Mouse (Mus musculus): ENCODE measurements around the gene Olfr95.
"Not testable (repeated sequence)": the region's sequence is repeated elsewhere in the genome, so short reads cannot be mapped to it uniquely, and the experiment has no call there.

Olfr95 gene

GRCm38 (mm10) chr17:37213018-37213417 lies at the start of gene Olfr95:
Olfr95 (minus strand) TSS chr17:37213118.
- DNase-seq (ENCODE audit: low spot score): no peak

GRCm38 (mm10) chr17:37250544-37250943 lies 37.6 kb upstream of the Olfr95 start:
- no peak for DNase-seq (ENCODE audit: low spot score)

- no peak for DNase-seq (ENCODE audit: low spot score)
These were observed 36.5 kb upstream of the Olfr95 start for GRCm38 (mm10) chr17:37249460-37249859.

GRCm38 (mm10) chr17:37246715-37247114 lies 33.8 kb upstream of the Olfr95 start:
- DNase-seq (ENCODE audit: low spot score): peak; percentile 15

- DNase-seq (ENCODE audit: low spot score): no peak
These were observed 29.3 kb upstream of the Olfr95 start for GRCm38 (mm10) chr17:37242198-37242597.

- not testable (repeated sequence) for DNase-seq (ENCODE audit: low spot score)
These were observed 24.3 kb upstream of the Olfr95 start, which contains the start of gene Olfr97 for GRCm38 (mm10) chr17:37237230-37237629. Olfr97 (minus strand) TSS chr17:37237330.

- no peak for DNase-seq (ENCODE audit: low spot score)
These were observed 9.0 kb upstream of the Olfr95 start for GRCm38 (mm10) chr17:37221879-37222278.

- DNase-seq (ENCODE audit: low spot score): no peak
These were observed 6.9 kb upstream of the Olfr95 start, which contains the start of gene Olfr96 for GRCm38 (mm10) chr17:37219846-37220245. Olfr96 (plus strand) TSS chr17:37220146.

GRCm38 (mm10) chr17:37218486-37218885 lies 5.6 kb upstream of the Olfr95 start:
- DNase-seq (ENCODE audit: low spot score): no peak

- no peak for DNase-seq (ENCODE audit: low spot score)
These were observed 1.8 kb downstream of the Olfr95 start for GRCm38 (mm10) chr17:37210884-37211768.

- no peak for DNase-seq (ENCODE audit: low spot score)
These were observed 9.0 kb downstream of the Olfr95 start for GRCm38 (mm10) chr17:37203917-37204236.

GRCm38 (mm10) chr17:37203206-37203916 lies 9.6 kb downstream of the Olfr95 start:
- DNase-seq (ENCODE audit: low spot score): peak; percentile 71

GRCm38 (mm10) chr17:37200894-37201293 lies 12.0 kb downstream of the Olfr95 start, which contains the start of gene Olfr94:
Olfr94 (minus strand) TSS chr17:37200994.
- no peak for DNase-seq (ENCODE audit: low spot score)

GRCm38 (mm10) chr17:37196845-37197724 lies 15.8 kb downstream of the Olfr95 start:
- DNase-seq (ENCODE audit: low spot score): peak; percentile 10

- DNase-seq (ENCODE audit: low spot score): no peak
These were observed 18.1 kb downstream of the Olfr95 start for GRCm38 (mm10) chr17:37194782-37195181.

GRCm38 (mm10) chr17:37193656-37194055 lies 19.3 kb downstream of the Olfr95 start, which contains the start of gene Ubd:
Ubd (plus strand) TSS chr17:37193892.
- no peak for DNase-seq (ENCODE audit: low spot score)

- DNase-seq (ENCODE audit: low spot score): no peak
These were observed 19.9 kb downstream of the Olfr95 start for GRCm38 (mm10) chr17:37193032-37193431.

- peak; percentile 23 for DNase-seq (ENCODE audit: low spot score)
These were observed 22.2 kb downstream of the Olfr95 start for GRCm38 (mm10) chr17:37190711-37191110.

- DNase-seq (ENCODE audit: low spot score): no peak
These were observed 27.4 kb downstream of the Olfr95 start for GRCm38 (mm10) chr17:37185474-37185873.

- DNase-seq (ENCODE audit: low spot score): no peak
These were observed 51.5 kb downstream of the Olfr95 start, which contains the start of gene Olfr93 for GRCm38 (mm10) chr17:37161394-37161793. Olfr93 (minus strand) TSS chr17:37161494.

Data from urinary bladder, postnatal 25 days (tissue).